Mouse (Mus musculus) kidney, embryonic 14.5 days (tissue): ENCODE measurements around the gene Tmc3. TPM values are rescaled to one million over a fixed set of nuclear protein-coding genes. Genes with fewer than 3 reads are reported as not detected.

Source experiments
- ATAC-seq: fragments of 200-750 bp; cut with Nextera tagmentation; 2 replicates; pipeline ENCODE4 v1.8.0; 2017; ENCODE audit warnings: moderate number of reproducible peaks, mild to moderate bottlenecking, moderate TSS enrichment, moderate library complexity; ENCODE audit not compliant: low FRiP score, low TSS enrichment
- H3K27ac ChIP-seq: fragments of 300-500 bp; sonication (generic); 2 replicates; pipeline ENCODE4 v1.5.1; 2014; ENCODE audit warnings: low read depth, mild to moderate bottlenecking, low read length, moderate library complexity, mixed read lengths
- H3K27me3 ChIP-seq: fragments of 300-500 bp; sonication (generic); 2 replicates; pipeline ENCODE4 v1.6.1; 2014; ENCODE audit warnings: mild to moderate bottlenecking, low read length; ENCODE audit not compliant: control insufficient read depth, insufficient read depth
- H3K36me3 ChIP-seq: fragments of 300-500 bp; sonication (generic); 2 replicates; pipeline ENCODE4 v1.6.1; 2014; ENCODE audit warnings: low read length, mixed read lengths; ENCODE audit not compliant: control insufficient read depth, insufficient read depth
- H3K4me1 ChIP-seq: fragments of 300-500 bp; sonication (generic); 2 replicates; pipeline ENCODE4 v1.6.1; 2014; ENCODE audit warnings: low read length, mixed read lengths; ENCODE audit not compliant: control insufficient read depth, insufficient read depth
- H3K4me2 ChIP-seq: fragments of 300-500 bp; sonication (generic); replicated peaks from 2 replicates; pipeline ENCODE4 v1.6.1; 2014; ENCODE audit warnings: low read depth, mild to moderate bottlenecking, low read length
- H3K4me3 ChIP-seq: fragments of 300-500 bp; sonication (generic); 2 replicates; pipeline ENCODE4 v1.5.1; 2014; ENCODE audit warnings: mild to moderate bottlenecking, low read length
- H3K9ac ChIP-seq: fragments of 300-500 bp; sonication (generic); 2 replicates; pipeline ENCODE4 v1.6.1; 2014; ENCODE audit warnings: low read depth, mild to moderate bottlenecking, low read length, moderate library complexity
- H3K9me3 ChIP-seq: fragments of 300-500 bp; sonication (generic); 2 replicates; pipeline ENCODE4 v1.6.1; 2016; ENCODE audit warnings: low read length; ENCODE audit not compliant: control insufficient read depth
- WGBS: fragments of 180-500 bp; shearing (Covaris S2); extraction: QIAGEN DNeasy Blood & Tissue Kit; methylation state at CpG from one replicate; pipeline ENCODE4 v1.1.7; 2014; 5-methylcytosine and 5-hydroxymethylcytosine counted together
- polyA plus RNA-seq: library from polyadenylated mRNA; unstranded; fragments of >200 nt; fragmentation: Nextera tagmentation; extraction: Ambion mirVana; gene quantifications from 2 replicates; pipeline ENCODE4 v1.2.1, GENCODE M21; 2014

Tmc3 gene
- polyA plus RNA-seq, 1 experiment from 2014 or later, result 0.84 TPM

DNA sequence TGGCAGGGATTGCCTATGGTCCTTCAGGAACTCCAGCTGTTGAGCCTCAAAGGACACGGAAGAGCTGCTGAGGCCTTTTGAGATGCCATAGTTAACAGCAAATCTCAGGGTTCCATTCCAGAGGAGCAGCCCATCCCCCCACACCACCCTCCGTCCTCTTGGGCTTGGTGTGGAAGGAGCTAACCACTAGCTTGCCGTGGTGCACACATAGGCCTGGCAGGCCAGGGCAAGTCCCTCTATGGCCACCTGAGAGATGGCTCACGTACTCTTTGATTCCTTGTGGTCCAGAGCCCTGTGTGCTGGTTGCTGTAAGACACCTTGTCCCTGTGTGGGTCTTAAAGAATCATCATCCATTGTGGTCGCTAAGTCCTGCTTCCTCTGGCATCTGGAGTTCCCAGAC, 55.9 kb downstream of the Tmc3 start:
- Histone ChIP-seq H3K27me3 (no peaks in the 10 kb centered on the region), H3K27ac (no peak overlapping the region), H3K4me3 (no peak overlapping the region), H3K4me1 (no peaks in the 10 kb centered on the region), H3K36me3 (peaks cover 23% of the 10 kb centered on the region), H3K9me3 (no peaks in the 10 kb centered on the region), H3K4me2 (no peak overlapping the region), H3K9ac (no peak overlapping the region)
- WGBS, result 94% methylated on average over 5 of the region's 5 CpGs
- ATAC-seq, result no peak

DNA sequence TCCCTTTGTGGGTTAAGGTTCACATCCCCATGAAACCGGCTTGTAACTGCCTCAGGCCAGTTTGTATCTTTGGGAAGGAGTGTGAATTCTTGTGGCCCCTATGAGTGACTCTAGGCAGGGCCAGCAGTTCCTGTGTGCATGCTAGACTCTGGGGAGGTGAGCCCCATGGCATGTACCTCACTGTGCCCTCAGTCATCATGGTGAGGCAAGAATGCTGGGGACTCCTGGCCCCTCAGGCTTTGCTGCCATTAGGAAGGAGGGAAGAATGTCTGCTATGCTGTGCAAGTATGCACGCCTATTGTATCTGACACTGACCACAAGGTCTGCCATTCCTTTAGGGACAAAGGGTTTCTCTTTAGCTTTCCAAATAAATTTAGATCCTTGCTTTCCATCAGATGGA, 56.4 kb downstream of the Tmc3 start:
- Histone ChIP-seq H3K9me3 (no peaks in the 10 kb centered on the region), H3K4me1 (no peaks in the 10 kb centered on the region), H3K4me2 (no peak overlapping the region), H3K4me3 (no peak overlapping the region), H3K9ac (no peak overlapping the region), H3K27me3 (no peaks in the 10 kb centered on the region), H3K36me3 (peaks cover 23% of the 10 kb centered on the region), H3K27ac (no peak overlapping the region)
- WGBS, result 72% methylated on average over 2 of the region's 2 CpGs
- no peak for ATAC-seq

DNA sequence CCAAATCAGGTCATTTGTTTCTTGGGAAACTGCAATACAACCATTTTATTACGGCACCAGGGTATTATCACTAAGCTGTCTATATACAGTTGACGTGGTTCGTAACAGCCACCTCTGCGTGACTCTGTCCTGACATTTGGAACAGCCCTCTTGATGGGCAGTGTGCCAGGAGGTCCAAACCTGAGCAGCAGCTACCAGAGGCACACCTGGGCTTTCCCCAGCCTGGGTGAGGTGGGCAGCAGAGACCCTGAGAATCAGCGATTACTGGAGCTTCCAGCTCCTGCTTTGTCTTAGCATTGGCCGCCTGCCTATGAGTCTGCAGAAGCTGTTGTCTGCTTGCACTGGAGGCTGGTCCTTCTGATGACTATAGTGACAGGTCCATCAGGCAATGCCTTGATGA, 58.9 kb downstream of the Tmc3 start:
- Histone ChIP-seq H3K4me1 (no peaks in the 10 kb centered on the region), H3K9me3 (no peaks in the 10 kb centered on the region), H3K27me3 (no peaks in the 10 kb centered on the region), H3K27ac (no peak overlapping the region), H3K9ac (no peak overlapping the region), H3K36me3 (peaks cover 13% of the 10 kb centered on the region), H3K4me2 (no peak overlapping the region), H3K4me3 (no peak overlapping the region)
- no peak for ATAC-seq
- 80% methylated on average over 6 of the region's 6 CpGs for WGBS

DNA sequence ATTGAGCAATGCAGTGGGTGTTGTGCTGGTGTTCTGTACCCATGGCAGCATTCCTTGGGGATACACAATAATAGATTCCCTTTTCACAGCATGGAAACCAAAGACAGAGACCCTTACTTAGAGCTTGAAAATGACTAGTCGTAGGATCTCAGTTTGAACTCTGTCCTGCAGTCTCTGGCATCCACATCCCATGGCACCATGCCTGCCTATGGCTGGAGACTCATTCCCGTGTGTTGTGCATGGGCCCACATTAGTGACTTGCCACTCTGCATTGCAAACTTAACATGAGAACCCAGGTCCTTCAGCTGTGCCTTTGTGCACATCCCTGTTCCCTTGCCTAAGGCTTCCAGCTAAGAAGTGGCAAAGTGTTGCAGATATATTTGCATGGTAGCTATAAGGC, 60.0 kb downstream of the Tmc3 start:
- Histone ChIP-seq H3K36me3 (peaks cover 10% of the 10 kb centered on the region), H3K27me3 (no peaks in the 10 kb centered on the region), H3K9ac (no peak overlapping the region), H3K4me1 (no peaks in the 10 kb centered on the region), H3K4me3 (no peak overlapping the region), H3K9me3 (no peaks in the 10 kb centered on the region), H3K4me2 (no peak overlapping the region), H3K27ac (no peak overlapping the region)
- WGBS, result 91% methylated on average over 2 of the region's 2 CpGs
- ATAC-seq, result no peak

DNA sequence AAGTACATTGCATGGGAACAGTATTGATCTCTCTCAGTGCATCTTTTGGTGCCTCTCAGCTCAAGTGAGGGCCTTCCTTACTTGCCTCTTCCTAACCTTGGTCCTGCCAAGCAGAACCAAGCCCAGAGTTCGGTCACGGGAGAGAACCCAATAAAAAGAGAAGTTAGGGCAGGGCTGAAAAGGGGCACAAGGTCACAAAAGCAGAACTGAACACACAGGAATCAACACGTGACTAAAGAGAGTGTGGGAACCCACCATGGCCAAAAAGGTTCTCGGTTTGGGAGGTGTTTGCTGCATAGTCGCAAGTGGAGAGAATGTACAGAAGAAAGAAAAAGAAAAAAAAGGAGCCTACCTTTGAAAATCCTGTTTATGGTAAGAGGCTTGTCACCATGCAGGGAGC, 60.7 kb downstream of the Tmc3 start:
- Histone ChIP-seq H3K4me2 (no peak overlapping the region), H3K9ac (no peak overlapping the region), H3K4me1 (no peaks in the 10 kb centered on the region), H3K36me3 (peaks cover 8% of the 10 kb centered on the region), H3K27me3 (no peaks in the 10 kb centered on the region), H3K4me3 (no peak overlapping the region), H3K27ac (no peak overlapping the region), H3K9me3 (no peaks in the 10 kb centered on the region)
- 69% methylated on average over 5 of the region's 5 CpGs for WGBS
- no peak for ATAC-seq

DNA sequence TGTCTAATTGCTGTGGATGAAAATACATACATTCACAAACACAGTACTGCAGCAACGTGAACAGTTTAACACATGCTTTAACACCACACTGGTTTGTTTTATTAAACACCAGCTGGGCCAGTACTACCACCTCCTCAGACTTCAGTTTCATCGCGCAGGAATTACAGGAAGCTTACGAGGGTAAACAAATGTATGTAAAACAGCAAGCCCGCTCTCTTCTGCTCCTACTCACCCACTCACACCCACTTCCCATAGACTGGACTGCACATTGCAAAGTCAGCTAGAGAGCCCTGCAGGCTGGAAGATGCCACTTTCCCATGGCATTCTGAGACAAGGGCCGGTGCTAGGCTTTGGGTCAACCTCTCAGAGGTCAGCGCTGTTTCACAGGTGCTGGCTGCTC, 64.1 kb downstream of the Tmc3 start:
- Histone ChIP-seq H3K4me1 (no peaks in the 10 kb centered on the region), H3K9me3 (no peaks in the 10 kb centered on the region), H3K4me3 (no peak overlapping the region), H3K27ac (no peak overlapping the region), H3K9ac (no peak overlapping the region), H3K4me2 (no peak overlapping the region), H3K36me3 (no peaks in the 10 kb centered on the region), H3K27me3 (no peaks in the 10 kb centered on the region)
- 81% methylated on average over 7 of the region's 7 CpGs for WGBS
- ATAC-seq, result no peak

DNA sequence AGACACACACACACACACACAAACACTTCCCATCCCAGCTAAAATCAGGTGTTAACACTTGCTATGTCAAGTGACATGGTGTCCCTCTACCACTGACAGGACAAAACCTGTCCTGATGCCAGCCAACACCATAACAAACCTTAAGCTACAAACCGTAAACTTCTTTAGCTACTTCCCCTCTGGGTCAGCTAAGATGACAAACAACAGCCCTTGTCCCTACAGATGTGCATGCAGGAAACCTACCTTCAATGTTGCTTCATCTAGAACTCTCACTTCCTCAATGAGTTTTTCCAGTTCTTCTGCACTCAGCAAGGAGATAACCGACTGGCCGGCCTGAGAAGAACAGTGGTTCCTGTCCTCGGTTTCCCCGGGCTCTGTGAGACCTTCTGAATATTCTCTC, 65.9 kb downstream of the Tmc3 start:
- WGBS, result 92% methylated on average over 5 of the region's 5 CpGs
- Histone ChIP-seq H3K36me3 (no peaks in the 10 kb centered on the region), H3K27ac (no peak overlapping the region), H3K9me3 (no peaks in the 10 kb centered on the region), H3K4me1 (no peaks in the 10 kb centered on the region), H3K4me3 (no peak overlapping the region), H3K27me3 (no peaks in the 10 kb centered on the region), H3K4me2 (no peak overlapping the region), H3K9ac (no peak overlapping the region)
- no peak for ATAC-seq

DNA sequence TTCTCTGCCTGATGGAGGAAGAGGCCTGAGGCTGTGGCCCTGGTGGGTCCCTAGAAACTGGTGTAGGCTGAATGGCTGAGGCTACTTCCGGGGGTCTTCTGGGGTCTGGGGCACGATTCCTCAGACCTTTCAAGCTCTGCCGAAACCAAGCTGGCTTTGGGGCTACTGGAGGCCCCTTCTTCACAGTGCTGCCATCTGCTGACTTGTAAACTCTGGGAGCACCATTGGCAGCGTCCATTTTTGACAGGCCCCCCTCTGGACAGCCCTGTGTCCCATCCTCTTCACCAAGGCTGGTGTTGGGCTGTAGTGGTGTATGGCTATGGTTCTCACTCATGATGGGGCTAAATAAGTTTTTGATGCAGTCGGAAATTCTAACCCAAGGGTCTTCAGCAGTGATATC, 67.8 kb downstream of the Tmc3 start:
- Histone ChIP-seq H3K9me3 (no peaks in the 10 kb centered on the region), H3K4me2 (no peak overlapping the region), H3K27ac (no peak overlapping the region), H3K27me3 (no peaks in the 10 kb centered on the region), H3K4me3 (no peak overlapping the region), H3K4me1 (no peaks in the 10 kb centered on the region), H3K36me3 (no peaks in the 10 kb centered on the region), H3K9ac (no peak overlapping the region)
- 84% methylated on average over 5 of the region's 5 CpGs for WGBS
- ATAC-seq, result no peak

DNA sequence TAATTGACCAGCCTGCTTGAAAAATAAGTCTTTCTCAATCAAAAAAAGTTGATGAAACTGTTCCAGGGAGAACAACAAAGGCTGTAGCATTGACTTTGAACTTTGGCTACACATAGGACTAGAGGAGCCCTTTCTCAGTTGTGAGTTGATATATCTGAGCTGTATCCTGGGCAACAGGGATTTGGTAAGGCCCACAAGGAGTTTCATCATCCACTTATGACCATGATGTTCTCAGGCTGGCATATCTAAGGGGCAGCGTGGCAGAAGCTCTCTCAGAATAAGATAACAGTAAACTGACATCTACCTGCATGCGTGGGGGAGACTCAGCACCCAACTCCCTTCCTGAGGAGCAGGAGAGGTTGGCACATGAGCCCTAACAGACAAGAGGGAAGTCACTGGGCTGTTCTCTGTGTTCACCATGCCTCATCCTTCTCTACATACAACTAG, 68.9 kb downstream of the Tmc3 start:
- Histone ChIP-seq H3K9ac (no peak overlapping the region), H3K9me3 (no peaks in the 10 kb centered on the region), H3K4me2 (no peak overlapping the region), H3K36me3 (no peaks in the 10 kb centered on the region), H3K27me3 (no peaks in the 10 kb centered on the region), H3K27ac (no peak overlapping the region), H3K4me1 (no peaks in the 10 kb centered on the region), H3K4me3 (no peak overlapping the region)
- ATAC-seq, result no peak
- 87% methylated on average over 2 of the region's 2 CpGs for WGBS

DNA sequence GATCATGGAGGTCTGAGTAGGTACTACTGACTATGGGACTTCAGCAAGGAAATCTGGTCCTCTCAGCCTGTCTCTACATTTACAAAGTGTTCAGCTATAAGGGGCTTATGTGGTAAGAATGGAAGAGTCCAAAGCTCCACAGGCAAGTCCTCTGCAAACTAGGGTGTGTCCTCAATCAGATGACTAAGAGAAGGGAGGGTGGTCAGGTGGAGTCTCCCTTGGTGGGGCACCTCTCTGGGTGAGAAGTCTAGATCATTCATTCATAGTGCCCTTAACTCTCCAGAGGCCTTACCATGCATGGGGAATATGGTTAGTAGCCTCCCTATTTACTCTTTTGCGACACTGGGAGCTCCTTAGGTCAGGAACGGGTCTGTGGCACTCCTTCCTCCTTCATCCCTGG, 69.5 kb downstream of the Tmc3 start:
- H3K9ac ChIP-seq, result no peak overlapping the region
- no peaks in the 10 kb centered on the region for H3K9me3 ChIP-seq
- H3K4me2 ChIP-seq, result no peak overlapping the region
- no peak overlapping the region for H3K27ac ChIP-seq
- H3K36me3 ChIP-seq, result no peaks in the 10 kb centered on the region
- no peaks in the 10 kb centered on the region for H3K4me1 ChIP-seq
- 87% methylated on average over 2 of the region's 2 CpGs for WGBS
- H3K27me3 ChIP-seq, result no peaks in the 10 kb centered on the region
- no peak for ATAC-seq
- no peak overlapping the region for H3K4me3 ChIP-seq
